Mouse (Mus musculus) liver, embryonic 14.5 days (tissue): ENCODE results near the gene Nfkbie. TPM values are rescaled to one million over a fixed set of nuclear protein-coding genes. Genes with fewer than 3 reads are reported as not detected.
A peak's percentile ranks its signal among the peaks of the same experiment; 100 is the strongest.

ENCODE experiments used
- ATAC-seq: fragments of 200-750 bp; cut with Nextera tagmentation; 2 replicates; pipeline ENCODE4 v1.8.0; 2017; ENCODE audit warnings: moderate number of reproducible peaks, mild to moderate bottlenecking, moderate library complexity; ENCODE audit not compliant: insufficient read depth
- DNase-seq, 3 experiments: peaks; one replicate each; pipeline ENCODE4 v3.0.0-alpha.2; 2012 to 2013; ENCODE audit warnings: low read depth in 3 of 3, low spot score in 3 of 3
- H3K27ac ChIP-seq: fragments of 300-500 bp; sonication (generic); 2 replicates; pipeline ENCODE4 v1.5.1; 2014; ENCODE audit warnings: moderate library complexity, mild to moderate bottlenecking, control low read depth, inconsistent platforms
- H3K27me3 ChIP-seq: fragments of 300-500 bp; sonication (generic); 2 replicates; pipeline ENCODE4 v1.6.1; 2014; ENCODE audit warnings: mild to moderate bottlenecking, low read length, moderate library complexity; ENCODE audit not compliant: control insufficient read depth, insufficient read depth
- H3K36me3 ChIP-seq: fragments of 300-500 bp; sonication (generic); replicated peaks from 2 replicates; pipeline ENCODE4 v1.6.1; 2014; ENCODE audit warnings: low read depth; ENCODE audit not compliant: control insufficient read depth, insufficient read depth
- H3K4me1 ChIP-seq, 2 experiments: fragments of 200-500 bp in 1 of 2; fragments of 300-500 bp in 1 of 2; sonication (generic) in 1 of 2; replicated peaks; 2 replicates each; pipeline ENCODE4 v1.6.1; 2012 to 2014; ENCODE audit warnings: antibody characterized with exemption in 1 of 2, inconsistent platforms in 1 of 2, low read length in 1 of 2; ENCODE audit not compliant: control insufficient read depth in 2 of 2, insufficient read depth in 2 of 2
- H3K4me2 ChIP-seq: fragments of 300-500 bp; sonication (generic); 2 replicates; pipeline ENCODE4 v1.6.1; 2014; ENCODE audit warnings: low read depth, mild to moderate bottlenecking, control low read depth, moderate library complexity
- H3K4me3 ChIP-seq, 2 experiments: fragments of 200-500 bp in 1 of 2; fragments of 300-500 bp in 1 of 2; sonication (generic) in 1 of 2; 2 replicates each; pipeline ENCODE4 v1.5.1; 2012 to 2014; ENCODE audit warnings: low read depth in 2 of 2, low read length in 2 of 2, mild to moderate bottlenecking in 2 of 2, control low read depth in 1 of 2, inconsistent platforms in 1 of 2, moderate library complexity in 1 of 2; ENCODE audit not compliant: insufficient read depth in 1 of 2
- H3K9ac ChIP-seq: fragments of 300-500 bp; sonication (generic); replicated peaks from 2 replicates; pipeline ENCODE4 v1.6.1; 2014; ENCODE audit warnings: mild to moderate bottlenecking, control low read depth, moderate library complexity
- H3K9me3 ChIP-seq: fragments of 300-500 bp; sonication (generic); 2 replicates; pipeline ENCODE4 v1.6.1; 2016; ENCODE audit warnings: low read length, mixed read lengths; ENCODE audit not compliant: control insufficient read depth
- CTCF ChIP-seq: IDR thresholded peaks from 2 replicates; pipeline ENCODE4 v1.5.1; 2016; ENCODE audit warnings: antibody characterized with exemption, low read depth, control low read depth
- EP300 ChIP-seq: IDR thresholded peaks from 2 replicates; pipeline ENCODE4 v1.6.1; 2016; ENCODE audit warnings: antibody characterized with exemption, low read depth
- WGBS: fragments of 180-500 bp; shearing (Covaris S2); extraction: QIAGEN DNeasy Blood & Tissue Kit; methylation state at CpG from one replicate; pipeline ENCODE4 v1.1.7; 2014; ENCODE audit not compliant: insufficient replicate concordance; 5-methylcytosine and 5-hydroxymethylcytosine counted together
- polyA plus RNA-seq, 2 experiments: library from polyadenylated mRNA; depleted of rRNA in 1 of 2; stranded (reverse) in 1 of 2; unstranded in 1 of 2; fragments of >200 nt; fragmentation: Nextera tagmentation in 1 of 2; extraction: Ambion mirVana in 1 of 2; gene quantifications; 2 replicates each; pipeline versions ENCODE4 v1.2.1 to v1.2.3; 2012 to 2014

The Nfkbie gene
- polyA plus RNA-seq (2012; rRNA removed) (0.62 and 0.65 TPM in 2 replicates), polyA plus RNA-seq (2014; fragmentation: Nextera tagmentation; extraction: Ambion mirVana) (0.66 TPM in 2 replicates)

DNA sequence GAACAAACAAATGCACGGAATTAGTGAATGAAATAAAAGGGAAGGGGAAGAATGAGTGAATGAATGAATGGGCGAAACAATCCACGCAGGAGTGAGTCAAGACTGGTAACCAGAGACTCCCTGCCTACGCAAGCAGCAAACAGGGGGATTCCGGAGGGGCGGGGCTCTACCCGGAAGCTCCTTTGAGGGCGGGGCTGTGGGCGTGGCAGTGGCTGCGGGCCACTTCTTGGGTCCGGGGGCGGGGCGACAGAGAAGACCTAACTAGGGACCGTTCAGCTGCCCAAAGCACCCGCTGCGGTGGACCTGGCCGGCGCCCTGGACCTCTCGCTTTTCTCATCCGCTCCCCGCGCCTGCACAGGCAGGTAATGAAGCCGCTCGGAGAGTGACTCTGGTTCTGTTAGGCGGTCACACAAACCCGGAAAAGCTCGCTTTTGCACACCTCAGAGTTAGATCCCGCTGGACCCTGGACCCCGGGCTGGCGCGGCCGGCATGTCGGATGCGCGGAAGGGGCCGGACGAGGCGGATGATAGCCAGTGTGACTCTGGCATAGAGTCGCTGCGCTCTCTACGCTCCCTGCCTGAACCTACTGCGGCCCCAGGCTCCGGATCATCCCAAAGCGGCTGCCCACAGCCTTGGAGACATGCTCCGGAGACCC, at the start of gene Nfkbie:
TSS of gene Nfkbie (plus strand) at position 252 of the 655 bp plus-strand sequence.
- WGBS, result under 1% methylated on average over 38 of the region's 45 CpGs
- H3K9me3 ChIP-seq, result no peaks in the 10 kb centered on the region
- no peaks in the 10 kb centered on the region for H3K36me3 ChIP-seq
- no peak for TF ChIP-seq CTCF
- TF ChIP-seq EP300, result no peak
- peaks cover 26% of the 10 kb centered on the region for H3K27me3 ChIP-seq
- no peak within 1 kb of the TSS for H3K27ac ChIP-seq
- ATAC-seq, result peak; percentile 65
- peak within 1 kb of the TSS; percentile 62 to 68 for H3K4me3 ChIP-seq
- H3K4me1 ChIP-seq, result peaks cover 0 to 13% of the 10 kb centered on the region in 2 experiments; a peak in 3 of 4 replicates
- DNase-seq, result peak; percentile 75 to 84 (median 77)
- peak within 1 kb of the TSS; percentile 54 for H3K9ac ChIP-seq
- peak within 1 kb of the TSS; percentile 87 for H3K4me2 ChIP-seq

DNA sequence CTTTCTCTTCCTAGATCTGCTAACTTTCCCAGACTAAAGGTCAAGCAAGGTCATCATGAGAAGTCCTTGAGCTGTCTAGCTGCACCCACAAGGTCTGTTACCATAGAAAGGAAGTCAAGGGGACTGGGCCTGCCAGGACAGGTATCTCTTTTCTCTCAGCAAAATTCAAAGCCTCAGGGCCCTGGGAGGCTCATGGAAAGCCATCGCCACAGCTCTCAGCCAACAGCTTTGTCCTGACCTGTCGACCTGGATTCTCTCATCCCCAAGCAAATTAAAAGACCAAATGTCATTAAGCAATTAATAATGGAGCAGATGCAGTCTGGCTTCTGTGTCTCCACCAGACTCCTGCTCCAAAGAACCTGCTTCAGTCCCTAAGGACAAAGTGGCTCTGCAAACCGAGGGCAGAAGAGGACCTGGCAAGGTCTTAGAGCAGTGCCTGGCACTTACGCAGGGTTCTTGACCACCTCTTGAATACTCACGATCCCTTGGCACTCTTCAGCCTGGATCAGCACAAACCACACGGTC, 49.5 kb upstream of the Nfkbie start:
- H3K27ac ChIP-seq, result no peak overlapping the region
- TF ChIP-seq CTCF (no peak), EP300 (no peak)
- no peaks in the 10 kb centered on the region for H3K36me3 ChIP-seq
- H3K27me3 ChIP-seq, result no peaks in the 10 kb centered on the region
- no peak for DNase-seq
- H3K9me3 ChIP-seq, result no peaks in the 10 kb centered on the region
- no peak overlapping the region for H3K4me2 ChIP-seq
- H3K4me3 ChIP-seq, result no peak overlapping the region
- WGBS, result 64% methylated on average over 6 of the region's 6 CpGs
- ATAC-seq, result no peak
- H3K9ac ChIP-seq, result no peak overlapping the region
- peaks cover 4% of the 10 kb centered on the region in 2 experiments; a peak in 3 of 4 replicates for H3K4me1 ChIP-seq

DNA sequence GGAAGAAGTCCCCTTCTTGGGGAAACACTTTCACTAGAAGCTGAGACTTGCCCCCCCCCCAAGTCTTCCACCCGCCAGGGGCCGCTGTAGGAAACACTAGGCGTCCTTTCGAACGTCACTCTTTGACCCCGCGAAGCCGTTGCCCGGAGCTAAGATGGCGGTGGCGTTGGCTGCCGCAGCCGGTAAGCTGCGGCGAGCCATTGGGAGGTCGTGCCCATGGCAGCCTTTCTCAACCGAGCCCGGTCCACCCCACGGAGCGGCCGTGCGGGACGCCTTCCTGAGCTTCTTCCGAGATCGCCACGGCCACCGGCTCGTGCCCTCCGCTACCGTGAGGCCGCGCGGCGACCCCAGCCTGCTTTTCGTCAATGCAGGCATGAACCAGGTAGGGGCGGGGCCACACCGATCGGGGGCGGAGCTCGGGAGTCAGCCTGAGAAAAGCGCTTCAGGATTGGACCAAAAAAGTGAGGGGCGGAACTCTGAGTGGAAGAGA, 48.8 kb upstream of the Nfkbie start, which contains the start of gene Aars2:
TSS of gene Aars2 (plus strand) at position 142 of the 490 bp plus-strand sequence.
- Histone ChIP-seq H3K9me3 (no peaks in the 10 kb centered on the region), H3K4me2 (peak within 1 kb of the TSS; percentile 59), H3K36me3 (no peaks in the 10 kb centered on the region), H3K27me3 (no peaks in the 10 kb centered on the region), H3K9ac (peak within 1 kb of the TSS; percentile 70), H3K27ac (no peak within 1 kb of the TSS), H3K4me3 (peak within 1 kb of the TSS; percentile 72 to 88), H3K4me1 (peaks cover 4% of the 10 kb centered on the region in 2 experiments; a peak in 3 of 4 replicates)
- WGBS, result under 1% methylated on average over 42 of the region's 42 CpGs
- TF ChIP-seq EP300 (peak; percentile 47; the same call in 1 of the 2 replicates), CTCF (peak; percentile 92)
- ATAC-seq (peak; percentile 92), DNase-seq (peak; percentile 80 to 83 (median 81))

DNA sequence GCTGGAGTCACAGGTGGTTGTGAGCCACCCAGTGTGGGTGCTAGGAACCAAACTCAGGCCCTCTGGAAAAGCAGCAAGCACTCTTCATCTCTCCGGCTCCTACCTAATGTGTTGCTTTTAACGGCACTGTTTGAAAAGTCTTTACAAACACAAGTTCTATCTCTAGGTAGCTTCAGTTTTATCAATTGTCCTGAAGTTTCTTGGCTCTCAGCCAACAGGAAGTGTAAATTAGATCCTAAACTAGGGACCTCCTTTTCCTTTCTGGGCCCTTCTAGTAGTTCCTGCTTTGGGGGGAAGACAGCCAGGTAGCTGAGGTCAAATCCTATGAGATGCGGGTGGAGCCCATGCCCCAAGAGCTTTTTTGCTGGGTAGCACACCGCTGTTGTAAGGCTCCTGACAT, 44.6 kb upstream of the Nfkbie start:
- no peak overlapping the region for H3K27ac ChIP-seq
- H3K4me2 ChIP-seq, result no peak overlapping the region
- 73% methylated on average over 4 of the region's 4 CpGs for WGBS
- no peaks in the 10 kb centered on the region for H3K9me3 ChIP-seq
- no peak for ATAC-seq
- TF ChIP-seq EP300, result no peak
- no peak for TF ChIP-seq CTCF
- DNase-seq, result no peak
- no peak overlapping the region for H3K9ac ChIP-seq
- no peaks in the 10 kb centered on the region for H3K36me3 ChIP-seq
- H3K4me3 ChIP-seq, result no peak overlapping the region
- peaks cover 2 to 4% of the 10 kb centered on the region in 2 experiments; a peak in 1 of 4 replicates for H3K4me1 ChIP-seq
- no peaks in the 10 kb centered on the region for H3K27me3 ChIP-seq

DNA sequence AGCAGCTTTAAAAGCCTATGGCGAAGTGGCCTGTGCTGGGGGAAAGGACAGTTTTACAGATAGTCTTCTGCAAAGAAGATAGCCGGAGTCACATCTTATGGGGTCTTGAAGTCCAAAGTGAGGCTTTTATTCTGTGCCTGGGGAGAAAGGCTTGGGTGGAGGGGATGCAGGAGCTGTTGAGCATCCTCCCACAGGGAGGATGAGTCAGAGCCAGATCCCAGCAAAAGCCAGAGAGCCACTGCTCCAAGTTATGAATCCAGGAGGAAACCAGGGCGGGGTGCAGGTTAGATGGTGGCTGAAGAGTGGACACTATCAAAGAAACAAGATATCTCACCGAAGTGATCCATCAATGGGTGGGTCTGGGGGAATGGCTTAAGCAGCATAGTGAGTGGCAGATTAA, 43.7 kb upstream of the Nfkbie start:
- Histone ChIP-seq H3K27ac (no peak overlapping the region), H3K4me3 (no peak overlapping the region), H3K4me2 (no peak overlapping the region), H3K27me3 (no peaks in the 10 kb centered on the region), H3K9me3 (no peaks in the 10 kb centered on the region), H3K36me3 (no peaks in the 10 kb centered on the region), H3K4me1 (peaks cover 2 to 4% of the 10 kb centered on the region in 2 experiments; a peak in 1 of 4 replicates), H3K9ac (no peak overlapping the region)
- DNase-seq (no peak), ATAC-seq (no peak)
- TF ChIP-seq EP300 (no peak), CTCF (no peak)
- WGBS, result 68% methylated on average over 4 of the region's 4 CpGs
